ENCODE assay signal across 8 mouse cellular contexts in the genomic region with DNA sequence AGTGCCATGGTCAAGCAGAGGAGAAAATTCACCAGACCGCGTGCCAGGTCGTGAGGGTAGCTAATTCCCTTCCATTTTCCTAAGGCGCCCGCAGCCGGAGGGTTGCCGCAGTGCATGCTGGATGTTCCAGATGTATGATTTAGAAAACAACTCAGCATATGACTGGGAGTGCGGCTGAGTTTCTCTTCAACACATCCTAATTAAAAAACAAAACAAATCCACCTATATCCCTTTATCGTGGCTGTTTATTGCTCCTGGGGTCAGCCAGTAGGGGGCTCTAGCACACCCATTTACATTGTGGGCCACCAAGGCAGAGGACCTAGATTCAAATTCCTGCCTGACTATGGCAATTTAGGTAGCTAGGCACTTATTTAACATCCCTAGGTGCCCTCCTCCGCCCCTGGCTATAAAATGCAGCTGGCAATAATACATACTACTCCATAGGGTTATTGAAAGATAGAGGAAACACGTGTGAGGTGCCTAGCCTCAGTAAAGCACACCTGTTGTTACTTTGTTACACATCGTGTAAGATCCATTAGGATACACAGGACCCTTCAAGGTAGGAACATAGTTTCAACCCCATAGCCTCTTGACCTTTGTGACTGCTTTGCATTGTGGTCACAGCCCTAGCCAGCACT.
DNase-seq lines count a peak whose midpoint lies in the region; ATAC-seq and TF ChIP-seq lines count a peak whose summit lies in the region.

No protein-coding gene starts in this region.

- no peak overlapping the region for H3K9ac ChIP-seq in liver, adult 2 months (ENCODE audit: low read depth, low read length)
- no peak overlapping the region for H3K9ac ChIP-seq in hindbrain, embryonic 15.5 days
- no peak overlapping the region for H3K9ac ChIP-seq in midbrain, postnatal 0 days (replicated peaks; ENCODE audit: low read length, poor library complexity, severe bottlenecking)

- H3K4me3 ChIP-seq in liver, adult 2 months (ENCODE audit: insufficient read depth, low read depth, low read length): no peak overlapping the region
- no peak overlapping the region for H3K4me3 ChIP-seq in hindbrain, embryonic 15.5 days
- no peak overlapping the region for H3K4me3 ChIP-seq in midbrain, postnatal 0 days (ENCODE audit: low read depth, low read length)

- H3K27ac ChIP-seq in liver, adult 2 months (replicated peaks; ENCODE audit: insufficient read depth, low read depth, low read length): no peak overlapping the region
- peak overlapping the region; percentile 70; the same call in 1 of the 2 replicates for H3K27ac ChIP-seq in hindbrain, embryonic 15.5 days (replicated peaks)
- no peak overlapping the region for H3K27ac ChIP-seq in midbrain, postnatal 0 days (ENCODE audit: low read depth, low read length)

- no peaks in the 10 kb centered on the region for H3K4me1 ChIP-seq in liver, adult 2 months (ENCODE audit: control insufficient read depth, insufficient read depth, low read length)
- H3K4me1 ChIP-seq in hindbrain, embryonic 15.5 days (replicated peaks): peaks cover 71% of the 10 kb centered on the region
- H3K4me1 ChIP-seq in midbrain, postnatal 0 days (ENCODE audit: insufficient read depth, low read length): no peaks in the 10 kb centered on the region

- no peaks in the 10 kb centered on the region for H3K36me3 ChIP-seq in liver, adult 2 months (ENCODE audit: control insufficient read depth, insufficient read depth, low read length)
- no peaks in the 10 kb centered on the region for H3K36me3 ChIP-seq in hindbrain, embryonic 15.5 days
- no peaks in the 10 kb centered on the region for H3K36me3 ChIP-seq in midbrain, postnatal 0 days (ENCODE audit: insufficient read depth, low read length)

- H3K27me3 ChIP-seq in liver, adult 2 months (ENCODE audit: control insufficient read depth, insufficient read depth, low read length): no peaks in the 10 kb centered on the region
- H3K27me3 ChIP-seq in hindbrain, embryonic 15.5 days: no peaks in the 10 kb centered on the region
- no peaks in the 10 kb centered on the region for H3K27me3 ChIP-seq in midbrain, postnatal 0 days (ENCODE audit: insufficient read depth, low read length)

- ATAC-seq in hindbrain, embryonic 15.5 days (ENCODE audit: low FRiP score, low read depth): 0 out of 2 replicates have a peak, but pooled peaks have one; percentile 9
- no peak; the same call in 1 of the 2 replicates for ATAC-seq in midbrain, postnatal 0 days (ENCODE audit: low FRiP score)

- no peaks in the 10 kb centered on the region for H3K79me2 ChIP-seq in liver, adult 2 months (ENCODE audit: control insufficient read depth, insufficient read depth, low read length)

- no peaks in the 10 kb centered on the region for H3K9me3 ChIP-seq in hindbrain, embryonic 15.5 days
- no peaks in the 10 kb centered on the region for H3K9me3 ChIP-seq in midbrain, postnatal 0 days (ENCODE audit: low read length)

- no peak for TF ChIP-seq POLR2A in liver, adult 2 months (IDR thresholded peaks at IDR 0.05; ENCODE audit: extremely low read depth, insufficient read depth, low read length)

- H3K4me2 ChIP-seq in hindbrain, embryonic 15.5 days: peak overlapping the region; percentile 36
- H3K4me2 ChIP-seq in midbrain, postnatal 0 days (ENCODE audit: low read depth, low read length, poor library complexity, severe bottlenecking): 0 out of 2 replicates have a peak overlapping the region, but pooled peaks have one; percentile 21

- peak; percentile 24 for DNase-seq in liver, adult 2 months (ENCODE audit: extremely low read depth, low read depth, low spot score)
- DNase-seq in liver: no peak
- DNase-seq in cerebellum, adult 9-11 months: peak; percentile 67
- DNase-seq in midbrain, postnatal 0 days (ENCODE audit: low spot score): no peak
- no peak for DNase-seq in frontal cortex, adult 2 months (ENCODE audit: extremely low spot score in 1 of 2, low spot score in 1 of 2)
- no peak for DNase-seq in layer of hippocampus, adult 11-12 months (ENCODE audit: low spot score)
- DNase-seq in gastrocnemius, adult 18-20 months (ENCODE audit: low spot score): no peak

- peak; percentile 49 for TF ChIP-seq CTCF in liver, adult 2 months (IDR thresholded peaks at IDR 0.05; ENCODE audit: low read depth, low read length)
- peak; percentile 54 for TF ChIP-seq CTCF in midbrain, postnatal 0 days (IDR thresholded peaks at IDR 0.05)

- WGBS in liver, adult 2 months: 86% methylated on average over 12 of the region's 12 CpGs
- WGBS in hindbrain, embryonic 15.5 days: 64% methylated on average over 12 of the region's 12 CpGs
- WGBS in midbrain, postnatal 0 days: 69% methylated on average over 12 of the region's 12 CpGs

Comparison
In these comparisons a context has a peak if more than half of its experiments do, and no peak if none do; other contexts are left out.
1. DNase-seq: peak in liver, adult 2 months (single experiment) and cerebellum, adult 9-11 months (single experiment); none in liver (single experiment), midbrain, postnatal 0 days (single experiment), frontal cortex, adult 2 months (0 of 2), layer of hippocampus, adult 11-12 months (single experiment) and gastrocnemius, adult 18-20 months (single experiment).